Mouse (Mus musculus) thymus, adult 2 months (tissue): ENCODE measurements around the gene Amh.

Experiments used
- CTCF ChIP-seq: fragments of 200-500 bp; IDR thresholded peaks from 2 replicates; pipeline ENCODE4 v1.5.1; 2012; ENCODE audit warnings: mild to moderate bottlenecking, control low read depth, low read length, moderate library complexity, borderline replicate concordance; ENCODE audit not compliant: control insufficient read depth, poor library complexity, insufficient read depth; ENCODE audit errors: extremely low read depth
- POLR2A ChIP-seq: fragments of 200-500 bp; IDR thresholded peaks from 2 replicates; pipeline ENCODE4 v1.6.1; 2012; ENCODE audit warnings: mild to moderate bottlenecking, low read length, control low read depth, moderate library complexity; ENCODE audit not compliant: control insufficient read depth, poor library complexity, insufficient read depth; ENCODE audit errors: extremely low read depth

GRCm38 (mm10) chr10:80802204-80802912 lies 2.7 kb upstream of the Amh start:
- no peak for TF ChIP-seq CTCF
- TF ChIP-seq POLR2A: no peak
